Mouse (Mus musculus): ENCODE results near the gene Slc26a1. TPM values are rescaled to one million over a fixed set of nuclear protein-coding genes. Genes with fewer than 3 reads are reported as not detected.

The Slc26a1 gene
- polyA plus RNA-seq, 1 experiment from 2014 or later, result 1.6 TPM

GRCm38 (mm10) chr5:108629634-108630483, 45.5 kb downstream of the Slc26a1 start, which contains the start of the genes Gak and Tmem175:
Gene Gak (minus strand): TSS chr5:108629755.
Gene Tmem175 (plus strand): TSS chr5:108629770.
- ATAC-seq (ENCODE audit: low FRiP score), result peak; percentile 97
- Histone ChIP-seq H3K4me1 (peaks cover 19% of the 10 kb centered on the region), H3K9me3 (replicated peaks) (no peaks in the 10 kb centered on the region), H3K4me2 (replicated peaks) (peak within 1 kb of the TSS; percentile 93), H3K27me3 (no peaks in the 10 kb centered on the region), H3K36me3 (no peaks in the 10 kb centered on the region), H3K9ac (peak within 1 kb of the TSS; percentile 92), H3K4me3 (peak within 1 kb of the TSS; percentile 91), H3K27ac (peak within 1 kb of the TSS; percentile 89)
- under 1% methylated on average over 58 of the region's 58 CpGs for WGBS

GRCm38 (mm10) chr5:108628891-108629633, 46.3 kb downstream of the Slc26a1 start:
- WGBS, result 2% methylated on average over 32 of the region's 32 CpGs
- Histone ChIP-seq H3K9me3 (replicated peaks) (no peaks in the 10 kb centered on the region), H3K4me2 (replicated peaks) (peak overlapping the region; percentile 93), H3K9ac (peak overlapping the region; percentile 92), H3K36me3 (peaks cover 6% of the 10 kb centered on the region), H3K4me3 (peak overlapping the region; percentile 91), H3K4me1 (peaks cover 19% of the 10 kb centered on the region), H3K27ac (peak overlapping the region; percentile 89), H3K27me3 (no peaks in the 10 kb centered on the region)
- peak; percentile 91 for ATAC-seq (ENCODE audit: low FRiP score)

GRCm38 (mm10) chr5:108626050-108626660, 49.2 kb downstream of the Slc26a1 start:
- no peak overlapping the region for H3K4me3 ChIP-seq
- H3K27me3 ChIP-seq, result no peaks in the 10 kb centered on the region
- ATAC-seq (ENCODE audit: low FRiP score), result no peak
- H3K9ac ChIP-seq, result no peak overlapping the region
- WGBS, result 90% methylated on average over 4 of the region's 4 CpGs
- H3K4me1 ChIP-seq, result peaks cover 19% of the 10 kb centered on the region
- H3K36me3 ChIP-seq, result peaks cover 34% of the 10 kb centered on the region
- H3K9me3 ChIP-seq (replicated peaks), result no peaks in the 10 kb centered on the region
- H3K4me2 ChIP-seq (replicated peaks), result no peak overlapping the region
- H3K27ac ChIP-seq, result no peak overlapping the region

- Histone ChIP-seq H3K9me3 (replicated peaks) (no peaks in the 10 kb centered on the region), H3K4me1 (no peaks in the 10 kb centered on the region), H3K9ac (no peak overlapping the region), H3K4me2 (replicated peaks) (no peak overlapping the region), H3K4me3 (no peak overlapping the region), H3K27ac (no peak overlapping the region), H3K36me3 (peaks cover 54% of the 10 kb centered on the region), H3K27me3 (no peaks in the 10 kb centered on the region)
- WGBS, result 89% methylated on average over 2 of the region's 2 CpGs
- no peak for ATAC-seq (ENCODE audit: low FRiP score)
Observed at GRCm38 (mm10) chr5:108621870-108622269, 53.5 kb downstream of the Slc26a1 start.

Other genes starting within 250 kb of the Slc26a1 start
- gene Atp5k, start 241.1 kb downstream of the Slc26a1 start, polyA plus RNA-seq (2016; fragmentation: Nextera tagmentation; extraction: Ambion mirVana), result 393 and 437 TPM in 2 replicates
- 0.12 and 0.13 TPM in 2 replicates for gene Mfsd7a, start 226.7 kb downstream of the Slc26a1 start, polyA plus RNA-seq (2016; fragmentation: Nextera tagmentation; extraction: Ambion mirVana)
- gene Pcgf3, start 214.3 kb downstream of the Slc26a1 start, polyA plus RNA-seq (2016; fragmentation: Nextera tagmentation; extraction: Ambion mirVana), result 39.5 and 42.6 TPM in 2 replicates
- 23.7 and 24.9 TPM in 2 replicates for gene Cplx1, start 125.5 kb downstream of the Slc26a1 start, polyA plus RNA-seq (2016; fragmentation: Nextera tagmentation; extraction: Ambion mirVana)
- gene Gak, start 45.8 kb downstream of the Slc26a1 start, polyA plus RNA-seq (2016; fragmentation: Nextera tagmentation; extraction: Ambion mirVana), result 54.3 and 63.2 TPM in 2 replicates
- gene Tmem175, start 45.8 kb downstream of the Slc26a1 start, polyA plus RNA-seq (2016; fragmentation: Nextera tagmentation; extraction: Ambion mirVana), result 21.6 and 22.3 TPM in 2 replicates
- gene Idua, start 15.2 kb downstream of the Slc26a1 start, polyA plus RNA-seq (2016; fragmentation: Nextera tagmentation; extraction: Ambion mirVana), result 11.2 and 12.9 TPM in 2 replicates
- gene Dgkq, start 5.9 kb downstream of the Slc26a1 start, polyA plus RNA-seq (2016; fragmentation: Nextera tagmentation; extraction: Ambion mirVana), result 21.9 and 23.5 TPM in 2 replicates
- gene Fgfrl1, start 16.8 kb upstream of the Slc26a1 start, polyA plus RNA-seq (2016; fragmentation: Nextera tagmentation; extraction: Ambion mirVana), result 25.3 and 29.4 TPM in 2 replicates
- 0.65 and 0.76 TPM in 2 replicates for gene Rnf212, start 99.4 kb upstream of the Slc26a1 start, polyA plus RNA-seq (2016; fragmentation: Nextera tagmentation; extraction: Ambion mirVana)
- gene Tmed11, start 119.8 kb upstream of the Slc26a1 start, polyA plus RNA-seq (2016; fragmentation: Nextera tagmentation; extraction: Ambion mirVana), result not detected in 2 replicates
- not detected in 2 replicates for gene Vmn2r8, start 133.3 kb upstream of the Slc26a1 start, polyA plus RNA-seq (2016; fragmentation: Nextera tagmentation; extraction: Ambion mirVana)
- not detected in 2 replicates for gene Vmn2r9, start 177.0 kb upstream of the Slc26a1 start, polyA plus RNA-seq (2016; fragmentation: Nextera tagmentation; extraction: Ambion mirVana)

Data from hindbrain, embryonic 12.5 days (tissue).